Mouse (Mus musculus): ENCODE data around the gene 1190007I07Rik.
"Not testable (repeated sequence)": the region's sequence is repeated elsewhere in the genome, so short reads cannot be mapped to it uniquely, and the experiment has no call there.

Gene 1190007I07Rik

DNA sequence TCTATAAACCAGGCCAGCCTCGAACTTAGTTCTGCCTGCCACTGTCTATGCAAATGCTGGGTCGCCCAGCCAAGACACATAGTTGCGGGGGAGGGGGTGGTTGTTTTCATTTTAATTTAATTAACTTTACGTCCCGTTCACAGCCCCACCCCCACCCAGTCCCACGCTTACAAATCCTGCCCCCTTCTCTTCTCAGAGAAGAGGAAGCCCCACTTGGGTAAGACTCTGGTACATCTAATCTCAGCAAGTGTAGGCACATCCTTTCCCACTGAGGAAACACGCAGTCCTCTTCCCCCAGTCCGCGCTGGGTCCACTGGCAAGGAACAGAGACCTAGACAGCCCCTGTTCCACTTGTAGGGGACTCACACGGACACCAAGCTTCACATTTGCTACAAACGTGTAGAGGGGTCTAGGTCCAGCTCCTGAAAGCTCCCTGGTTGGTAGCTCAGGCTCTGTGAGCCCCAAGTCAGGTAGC is 6.1 kb upstream of the 1190007I07Rik start:
- no peak for DNase-seq (ENCODE audit: low read depth)

DNA sequence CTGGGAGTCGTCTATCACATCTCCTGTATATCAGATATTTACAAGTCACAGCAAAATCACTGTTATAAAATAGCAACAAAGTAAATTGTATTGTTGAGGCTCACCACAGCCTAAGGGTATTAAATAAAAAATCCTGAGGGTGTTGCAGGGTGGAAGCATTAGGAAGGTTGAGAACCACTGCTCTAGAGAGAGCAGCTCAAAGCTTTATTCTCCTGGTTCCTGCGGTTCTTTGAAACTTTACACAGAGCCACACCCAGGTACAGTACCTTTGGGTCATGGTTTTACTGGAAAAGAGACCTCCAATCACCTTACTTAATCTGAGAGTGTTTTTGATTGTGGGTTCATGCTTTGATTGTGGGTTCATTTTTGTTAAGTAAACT is 515 bp upstream of the 1190007I07Rik start:
- not testable (repeated sequence) for DNase-seq (ENCODE audit: low read depth)

- DNase-seq (ENCODE audit: low read depth): peak; percentile 51
These were observed 793 bp downstream of the 1190007I07Rik start for GRCm38 (mm10) chr10:82622235-82622634.

GRCm38 (mm10) chr10:82594421-82594820 is 28.6 kb downstream of the 1190007I07Rik start:
- not testable (repeated sequence) for DNase-seq (ENCODE audit: low read depth)

- not testable (repeated sequence) for DNase-seq (ENCODE audit: low read depth)
These were observed 33.4 kb downstream of the 1190007I07Rik start for GRCm38 (mm10) chr10:82589673-82590072.

DNA sequence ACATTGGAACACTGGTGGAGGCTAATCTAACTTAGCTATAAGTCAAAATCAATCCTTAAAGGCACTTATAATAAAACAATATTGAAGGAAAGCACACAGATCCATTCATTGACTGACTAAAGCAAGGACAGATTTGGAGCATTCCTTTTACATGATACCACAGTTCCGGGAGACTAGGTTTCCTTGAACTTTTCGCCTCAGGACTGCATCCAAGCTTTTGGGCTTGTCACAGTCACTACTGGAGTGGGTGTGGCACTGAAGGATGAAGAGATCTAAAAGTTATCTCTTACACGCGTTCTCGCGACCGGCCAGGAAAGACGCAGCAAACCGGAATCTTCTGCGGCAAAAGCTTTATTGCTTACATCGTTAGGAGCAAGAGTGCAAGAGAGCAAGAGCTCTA is 51.9 kb downstream of the 1190007I07Rik start:
- not testable (repeated sequence) for DNase-seq (ENCODE audit: low read depth)

Measured in naive thymus-derived CD4-positive, alpha-beta T cell, adult 2 months (primary cell).